Mouse (Mus musculus) mouse embryonic stem cell (cell line): ENCODE results near the gene Sdk2.

Experiments
- in situ Hi-C, 2 experiments: fragments of 300-500 bp; cut with MboI; formaldehyde crosslinking; loops; 1 replicate in 1 of 2; 3 replicates in 1 of 2; pipeline ENCODE4 v1.14.3; 2019 to 2020; ENCODE audit warnings: low sequenced_read_pairs in 2 of 2, low pct_unique_long_range_greater_than_20kb in 1 of 2, mixed read lengths in 1 of 2; ENCODE audit not compliant: unreplicated experiment in 1 of 2

The Sdk2 gene

DNA sequence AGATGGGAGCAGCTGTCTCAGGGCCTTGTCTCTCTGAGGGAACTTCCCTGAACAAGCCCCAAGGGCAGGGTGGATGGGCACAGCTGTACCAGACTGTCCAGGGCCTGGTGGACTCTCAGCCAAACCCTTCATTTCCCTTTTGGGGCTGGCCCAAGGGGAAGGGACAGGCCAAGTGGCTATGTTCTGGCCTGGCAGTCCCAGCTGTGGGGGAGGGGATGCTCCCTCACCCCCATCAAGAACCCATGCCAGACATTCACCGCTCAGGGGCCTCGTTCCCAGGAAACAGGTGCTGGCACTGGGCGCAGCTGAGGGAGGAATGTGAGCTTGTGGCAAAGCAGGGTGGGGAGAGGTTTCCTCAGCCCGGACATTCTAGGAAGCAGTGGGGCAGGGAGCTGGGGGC is 15.5 kb downstream of the Sdk2 start:
- in situ Hi-C loops: no loop called here

DNA sequence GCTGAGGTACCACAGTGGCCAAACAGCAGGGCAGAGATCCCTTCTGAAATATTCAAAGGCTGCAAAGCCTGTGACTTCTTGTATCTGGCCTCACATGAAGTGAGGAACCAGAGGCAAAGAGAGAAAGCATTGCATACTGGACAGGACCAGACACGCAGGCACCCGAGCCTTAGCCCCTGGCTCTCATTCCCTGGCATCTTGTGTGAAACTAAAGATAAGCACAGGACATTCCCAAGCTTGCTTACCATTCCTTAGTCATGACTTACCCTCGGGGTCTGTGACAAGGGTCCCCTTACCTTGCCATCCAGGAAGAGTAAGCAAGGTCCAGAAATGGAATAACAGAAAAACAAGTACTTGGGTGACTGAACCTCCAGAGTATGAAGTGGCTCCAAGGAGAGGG is 16.3 kb downstream of the Sdk2 start:
- in situ Hi-C loops: no loop called here

DNA sequence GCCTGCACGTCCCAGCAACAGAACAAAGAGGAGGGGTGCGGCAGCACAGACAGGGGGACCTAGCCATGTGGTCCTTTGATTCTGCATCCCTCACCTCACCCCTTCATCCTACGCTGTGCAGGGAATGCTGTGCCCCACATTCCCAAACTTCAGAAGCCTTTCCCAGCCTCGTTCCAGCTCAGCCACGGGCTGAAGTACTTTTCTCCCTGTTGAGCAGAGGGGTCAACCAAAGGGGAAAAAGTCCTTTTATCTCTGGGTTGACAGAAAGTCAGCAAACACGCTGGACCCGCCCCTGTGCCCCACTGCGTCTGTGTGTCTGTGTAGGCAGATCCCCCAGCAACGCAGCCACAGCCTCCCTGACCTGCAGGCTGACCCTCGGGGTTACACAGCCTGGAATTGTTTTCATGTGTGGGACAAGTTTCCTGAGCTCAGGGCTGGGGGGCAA is 18.9 kb downstream of the Sdk2 start:
- in situ Hi-C loops: no loop called here

GRCm38 (mm10) chr11:114046927-114047326 is 19.9 kb downstream of the Sdk2 start:
- in situ Hi-C loops: no loop called here

DNA sequence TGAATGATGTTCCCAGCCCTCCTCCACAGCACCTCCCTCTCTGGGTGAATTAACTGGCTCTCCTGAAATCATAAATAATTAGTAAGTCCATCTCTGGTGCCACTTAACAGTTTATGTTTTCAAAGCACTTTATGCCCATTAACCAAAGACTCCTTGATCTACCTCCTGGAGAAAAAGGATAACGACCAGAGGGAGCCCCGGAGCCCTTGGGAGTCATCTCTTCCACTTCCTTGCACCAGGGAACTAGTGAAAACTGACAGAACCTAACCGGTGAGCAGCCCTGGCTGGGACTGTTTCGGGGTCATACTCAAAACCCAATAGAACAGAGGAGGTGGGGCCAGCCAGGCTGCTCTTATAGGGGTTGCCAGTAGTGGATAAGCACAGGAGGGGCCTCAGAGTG is 22.5 kb downstream of the Sdk2 start:
- in situ Hi-C loops: no loop called here

DNA sequence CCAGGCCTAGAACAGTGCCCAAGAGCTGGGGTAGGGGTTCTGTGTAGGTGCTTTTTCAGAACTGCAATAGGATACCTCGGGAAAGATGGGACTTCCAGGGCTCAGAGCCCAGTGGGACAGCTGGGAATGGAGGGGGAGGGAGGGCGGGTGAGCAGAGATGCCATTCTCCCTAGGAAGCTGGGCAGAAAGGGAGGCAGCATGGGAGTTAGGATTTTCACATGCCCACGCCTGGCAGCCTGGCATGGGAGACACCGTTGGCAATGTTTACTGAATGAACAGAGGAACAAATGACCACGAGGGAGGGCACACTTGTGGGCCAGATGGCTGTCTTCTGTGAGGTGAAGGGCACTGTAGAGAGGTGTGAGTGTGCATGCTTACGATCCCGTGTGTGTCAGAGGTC is 23.3 kb downstream of the Sdk2 start:
- in situ Hi-C loops: no loop called here

GRCm38 (mm10) chr11:114040391-114041035 is 26.3 kb downstream of the Sdk2 start:
- in situ Hi-C loops: no loop called here

DNA sequence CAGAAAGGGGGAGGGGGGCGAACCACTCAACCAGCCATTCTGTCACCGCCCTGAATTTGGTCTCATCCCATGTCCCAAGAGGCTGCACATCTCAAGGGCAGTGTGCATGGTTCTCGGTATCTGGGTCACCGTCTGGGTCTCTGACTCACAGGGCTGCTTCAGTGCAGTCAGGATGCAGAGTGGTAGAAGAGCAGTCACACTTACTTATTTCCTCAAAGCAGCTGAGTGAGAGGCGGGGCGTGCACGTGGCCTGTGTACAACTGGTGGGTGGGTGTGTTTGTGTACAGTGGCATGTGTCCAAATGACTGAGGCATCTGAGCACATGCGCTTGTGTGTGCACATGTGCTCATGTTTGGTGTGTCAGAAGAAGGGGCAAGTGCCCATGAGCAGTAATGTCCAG is 28.8 kb downstream of the Sdk2 start:
- in situ Hi-C loops: no loop called here

GRCm38 (mm10) chr11:114031491-114031890 is 35.4 kb downstream of the Sdk2 start:
- in situ Hi-C loops: no loop called here

GRCm38 (mm10) chr11:114030214-114030613 is 36.6 kb downstream of the Sdk2 start:
- in situ Hi-C loops: no loop called here

DNA sequence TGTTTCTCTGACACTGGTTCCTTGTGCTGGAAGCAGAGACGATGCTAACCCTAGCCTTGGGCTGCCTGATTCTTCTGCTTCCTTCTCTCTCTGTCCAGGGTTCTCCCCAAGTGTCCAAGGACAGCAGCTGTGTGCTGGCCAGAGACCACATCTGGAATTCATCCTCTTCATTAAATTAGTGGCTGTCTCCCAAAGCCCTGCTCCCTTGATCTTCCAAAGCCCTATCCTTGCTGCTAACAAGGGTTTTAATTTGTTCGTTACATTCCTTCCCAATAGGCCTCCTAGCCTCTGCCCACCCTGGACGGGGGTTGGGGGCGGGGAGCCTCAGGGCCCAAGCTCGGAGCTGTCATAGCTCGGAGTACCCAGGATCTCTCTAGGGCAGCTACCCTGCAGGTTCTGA is 38.3 kb downstream of the Sdk2 start:
- in situ Hi-C loops: no loop called here

DNA sequence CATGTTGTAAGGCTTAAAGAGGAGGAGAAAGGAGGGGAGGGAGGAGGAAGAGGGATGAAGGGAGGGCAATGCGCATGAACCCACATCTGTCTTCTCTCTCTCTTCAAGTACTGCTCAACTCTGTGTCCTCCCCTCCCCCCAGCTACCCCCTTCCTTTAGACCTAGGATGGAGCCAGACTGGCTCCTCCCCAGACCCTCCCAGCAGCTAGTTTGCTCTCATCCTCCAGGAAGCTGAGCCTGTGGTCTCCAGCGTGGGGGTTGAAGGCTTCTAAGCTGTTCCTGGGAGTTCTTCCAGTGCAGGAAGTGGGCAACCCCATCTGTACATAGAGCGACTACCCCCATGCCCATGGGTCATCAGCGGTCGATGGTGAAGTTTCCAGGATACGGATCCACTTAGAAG is 38.8 kb downstream of the Sdk2 start:
- in situ Hi-C loops: no loop called here

DNA sequence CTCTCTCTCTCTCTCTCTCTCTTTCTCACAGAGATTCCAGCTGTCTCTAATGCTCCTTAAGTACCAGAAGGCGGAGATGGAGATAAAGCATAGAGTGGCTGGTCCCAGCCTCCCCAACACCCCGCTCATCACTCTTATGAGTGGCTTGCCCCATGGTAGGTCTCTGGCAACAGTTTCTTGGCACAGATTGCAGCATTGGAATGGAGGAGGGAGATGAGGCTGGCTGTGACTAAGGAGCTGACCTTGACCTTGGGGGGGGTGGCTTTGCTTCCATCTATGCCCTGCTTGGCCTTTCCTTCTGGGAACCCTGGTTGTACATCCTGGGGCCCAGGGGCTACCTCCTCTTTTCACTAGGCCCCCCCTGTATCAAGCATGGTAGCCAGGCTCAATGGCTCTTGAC is 41.8 kb downstream of the Sdk2 start:
- in situ Hi-C loops: no loop called here

DNA sequence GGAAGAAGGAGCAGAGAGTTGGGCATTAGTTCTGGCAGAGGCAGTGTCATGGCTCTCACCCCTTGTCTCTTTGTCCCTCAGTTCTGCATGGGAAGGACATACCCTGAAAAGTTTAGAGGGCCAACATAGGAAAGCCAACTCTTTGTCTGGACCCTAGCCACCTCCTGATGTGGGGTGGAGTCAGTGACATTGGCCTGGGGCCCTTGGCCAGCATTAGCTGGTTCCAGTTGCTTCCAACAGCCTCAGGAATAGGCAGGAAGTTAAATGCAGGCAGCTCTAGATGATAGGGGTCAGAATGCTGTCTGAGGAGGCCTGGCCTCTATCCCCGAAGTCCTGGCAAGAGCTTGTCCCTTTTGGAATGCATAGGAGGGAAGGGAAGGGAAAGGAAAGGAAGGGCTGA is 42.9 kb downstream of the Sdk2 start:
- in situ Hi-C loops: no loop called here

GRCm38 (mm10) chr11:114022166-114022565 is 44.7 kb downstream of the Sdk2 start:
- in situ Hi-C loops: no loop called here

DNA sequence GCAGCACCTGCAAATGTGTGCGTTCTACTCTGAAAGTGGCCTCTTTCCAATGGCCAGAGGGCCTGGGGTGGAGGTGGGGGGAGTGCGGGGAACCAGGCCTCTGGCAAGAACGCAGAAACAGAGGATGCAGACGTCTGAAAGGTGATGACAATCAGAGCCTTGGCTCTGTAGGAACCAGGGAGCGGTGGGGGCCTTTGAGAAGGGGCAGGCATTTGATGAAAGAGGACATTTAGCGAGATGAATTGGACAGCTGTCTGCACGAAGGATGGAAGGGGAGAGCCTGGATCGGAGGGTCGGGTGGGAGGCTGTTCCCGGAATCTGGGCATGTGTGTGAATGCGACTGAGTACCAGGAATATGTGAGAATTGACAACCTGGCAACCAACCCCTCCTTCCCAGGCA is 47.8 kb downstream of the Sdk2 start:
- in situ Hi-C loops: no loop called here

DNA sequence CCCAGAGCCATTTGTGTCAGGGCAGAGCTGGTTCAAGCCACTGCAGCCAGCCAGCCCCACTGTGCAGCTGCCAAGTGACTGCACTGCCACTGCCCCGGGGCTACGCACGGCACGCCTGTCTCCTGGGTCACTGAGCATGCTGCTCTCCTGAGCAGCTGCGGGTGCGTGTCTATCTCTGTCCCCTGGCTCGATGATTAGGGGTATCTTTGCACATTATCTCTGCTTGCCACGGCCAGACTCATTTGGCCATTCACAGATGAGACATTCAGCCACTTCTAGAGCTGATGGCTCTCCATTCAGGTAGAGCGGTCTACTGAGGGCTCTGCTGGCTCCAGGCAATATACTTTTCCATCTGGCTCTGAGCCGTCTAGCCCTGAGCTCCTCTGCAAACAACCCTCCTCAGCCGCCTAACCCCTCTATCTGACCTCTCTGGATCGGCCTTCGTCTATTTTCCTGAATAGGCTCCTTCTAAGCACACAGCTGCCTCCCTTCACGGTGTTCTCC is 49.9 kb downstream of the Sdk2 start:
- in situ Hi-C loops: no loop called here

GRCm38 (mm10) chr11:114016108-114016888 is 50.5 kb downstream of the Sdk2 start:
- in situ Hi-C loops: no loop called here

- in situ Hi-C loops: no loop called here
Observed at GRCm38 (mm10) chr11:114011523-114011922, 55.3 kb downstream of the Sdk2 start.

- in situ Hi-C loops: no loop called here
Observed at GRCm38 (mm10) chr11:114005879-114006278, 61.0 kb downstream of the Sdk2 start.
